Mouse (Mus musculus) E14TG2a.4 (cell line): ENCODE results near the gene Cygb.

ENCODE experiments used
- CTCF ChIP-seq: conservative IDR thresholded peaks from 2 replicates; pipeline ENCODE4 v1.5.1; 2014; ENCODE audit warnings: low read length
- POU5F1 ChIP-seq: IDR thresholded peaks from 2 replicates; pipeline ENCODE4 v1.6.1; 2014; ENCODE audit warnings: low read length, borderline replicate concordance

GRCm38 (mm10) chr11:116672595-116672994 is 18.5 kb upstream of the Cygb start:
- TF ChIP-seq CTCF = no peak
- TF ChIP-seq POU5F1 = no peak
